Mouse (Mus musculus) embryonic facial prominence, embryonic 15.5 days (tissue): ENCODE data around the gene Ttll5. TPM values are rescaled to one million over a fixed set of nuclear protein-coding genes. Genes with fewer than 3 reads are reported as not detected.

Experiments
- ATAC-seq: fragments of 200-750 bp; cut with Nextera tagmentation; 2 replicates; pipeline ENCODE4 v1.8.0; 2017; ENCODE audit warnings: low read depth, moderate TSS enrichment; ENCODE audit not compliant: insufficient number of reproducible peaks, low FRiP score, low TSS enrichment
- H3K27ac ChIP-seq: fragments of 300-500 bp; sonication (generic); replicated peaks from 2 replicates; pipeline ENCODE4 v1.5.1; 2015; ENCODE audit warnings: mild to moderate bottlenecking, inconsistent platforms
- H3K27me3 ChIP-seq: fragments of 300-500 bp; sonication (generic); 2 replicates; pipeline ENCODE4 v1.6.1; 2015; ENCODE audit warnings: inconsistent platforms
- H3K36me3 ChIP-seq: fragments of 300-500 bp; sonication (generic); 2 replicates; pipeline ENCODE4 v1.6.1; 2015; ENCODE audit warnings: mild to moderate bottlenecking, inconsistent platforms
- H3K4me1 ChIP-seq: fragments of 300-500 bp; sonication (generic); 2 replicates; pipeline ENCODE4 v1.6.1; 2015; ENCODE audit warnings: inconsistent platforms
- H3K4me2 ChIP-seq: fragments of 300-500 bp; sonication (generic); replicated peaks from 2 replicates; pipeline ENCODE4 v1.6.1; 2015; ENCODE audit warnings: mild to moderate bottlenecking, inconsistent platforms
- H3K4me3 ChIP-seq: fragments of 300-500 bp; sonication (generic); replicated peaks from 2 replicates; pipeline ENCODE4 v1.5.1; 2015; ENCODE audit warnings: mild to moderate bottlenecking, inconsistent platforms
- H3K9ac ChIP-seq: fragments of 300-500 bp; sonication (generic); 2 replicates; pipeline ENCODE4 v1.6.1; 2015; ENCODE audit warnings: inconsistent platforms
- H3K9me3 ChIP-seq: fragments of 300-500 bp; sonication (generic); replicated peaks from 2 replicates; pipeline ENCODE4 v1.6.1; 2016; ENCODE audit warnings: inconsistent platforms
- WGBS: fragments of 180-500 bp; shearing (Covaris S2); methylation state at CpG from one replicate; pipeline ENCODE4 v1.1.7; 2015; 5-methylcytosine and 5-hydroxymethylcytosine counted together
- polyA plus RNA-seq: library from polyadenylated mRNA; unstranded; fragments of >200 nt; fragmentation: Nextera tagmentation; extraction: Ambion mirVana; gene quantifications from 2 replicates; pipeline ENCODE4 v1.2.1, GENCODE M21; 2015

Gene Ttll5
- polyA plus RNA-seq, 1 experiment from 2014 or later = 13.6 TPM

GRCm38 (mm10) chr12:85869423-85869822, 45.0 kb downstream of the Ttll5 start:
- peak; percentile 67 for ATAC-seq
- Histone ChIP-seq H3K4me3 (no peak overlapping the region), H3K27ac (peak overlapping the region; percentile 29), H3K4me1 (peaks cover 8% of the 10 kb centered on the region), H3K9ac (no peak overlapping the region), H3K4me2 (no peak overlapping the region), H3K9me3 (no peaks in the 10 kb centered on the region), H3K27me3 (no peaks in the 10 kb centered on the region), H3K36me3 (peaks cover 5% of the 10 kb centered on the region)
- 25% methylated on average over 6 of the region's 6 CpGs for WGBS

- WGBS = 67% methylated on average over 8 of the region's 8 CpGs
- Histone ChIP-seq H3K9ac (no peak overlapping the region), H3K27me3 (no peaks in the 10 kb centered on the region)
These were observed 55.3 kb downstream of the Ttll5 start for GRCm38 (mm10) chr12:85879631-85880314.

GRCm38 (mm10) chr12:85885024-85885423, 60.6 kb downstream of the Ttll5 start:
- no peak overlapping the region for H3K27ac ChIP-seq
- H3K36me3 ChIP-seq = no peaks in the 10 kb centered on the region
- H3K9ac ChIP-seq = no peak overlapping the region
- no peak for ATAC-seq
- no peaks in the 10 kb centered on the region for H3K27me3 ChIP-seq
- no peak overlapping the region for H3K4me3 ChIP-seq
- H3K4me1 ChIP-seq = peaks cover 2% of the 10 kb centered on the region; the same call in 1 of the 2 replicates
- 83% methylated on average over 3 of the region's 3 CpGs for WGBS
- no peak overlapping the region for H3K4me2 ChIP-seq
- no peaks in the 10 kb centered on the region for H3K9me3 ChIP-seq

More at GRCm38 (mm10) chr12:85879631-85880314, 55.3 kb downstream of the Ttll5 start:
- H3K4me1 ChIP-seq = peaks cover 18% of the 10 kb centered on the region
- no peak overlapping the region for H3K4me2 ChIP-seq
- peaks cover 9% of the 10 kb centered on the region for H3K36me3 ChIP-seq
- H3K4me3 ChIP-seq = no peak overlapping the region
- peak overlapping the region; percentile 90 for H3K27ac ChIP-seq
- no peaks in the 10 kb centered on the region for H3K9me3 ChIP-seq
- peak; percentile 43; the same call in 1 of the 2 replicates for ATAC-seq

GRCm38 (mm10) chr12:85890054-85890453, 65.6 kb downstream of the Ttll5 start:
- H3K4me2 ChIP-seq = no peak overlapping the region
- H3K27ac ChIP-seq = 0 out of 2 replicates have a peak overlapping the region, but pooled peaks have one; percentile 28
- H3K9ac ChIP-seq = no peak overlapping the region
- H3K27me3 ChIP-seq = no peaks in the 10 kb centered on the region
- H3K9me3 ChIP-seq = no peaks in the 10 kb centered on the region
- H3K36me3 ChIP-seq = peaks cover 3% of the 10 kb centered on the region; the same call in 1 of the 2 replicates
- peaks cover 6% of the 10 kb centered on the region; the same call in 1 of the 2 replicates for H3K4me1 ChIP-seq
- no peak overlapping the region for H3K4me3 ChIP-seq
- ATAC-seq = no peak
- WGBS = 44% methylated on average over 4 of the region's 4 CpGs

GRCm38 (mm10) chr12:85903986-85904385, 79.5 kb downstream of the Ttll5 start:
- no peak overlapping the region for H3K27ac ChIP-seq
- no peak for ATAC-seq
- 93% methylated on average over 6 of the region's 6 CpGs for WGBS

GRCm38 (mm10) chr12:85905666-85906065, 81.2 kb downstream of the Ttll5 start:
- Histone ChIP-seq H3K27me3 (no peaks in the 10 kb centered on the region), H3K4me2 (no peak overlapping the region), H3K4me1 (peaks cover 9% of the 10 kb centered on the region), H3K4me3 (no peak overlapping the region), H3K27ac (no peak overlapping the region), H3K9ac (no peak overlapping the region), H3K36me3 (0 out of 2 replicates have a peak, but pooled peaks cover 5% of the 10 kb centered on the region), H3K9me3 (no peaks in the 10 kb centered on the region)
- no peak for ATAC-seq
- 92% methylated on average over 2 of the region's 2 CpGs for WGBS

More at GRCm38 (mm10) chr12:85903986-85904385, 79.5 kb downstream of the Ttll5 start:
- H3K4me3 ChIP-seq = no peak overlapping the region
- H3K4me2 ChIP-seq = no peak overlapping the region
- H3K4me1 ChIP-seq = peaks cover 9% of the 10 kb centered on the region
- H3K36me3 ChIP-seq = no peaks in the 10 kb centered on the region
- no peak overlapping the region for H3K9ac ChIP-seq
- no peaks in the 10 kb centered on the region for H3K9me3 ChIP-seq
- no peaks in the 10 kb centered on the region for H3K27me3 ChIP-seq

GRCm38 (mm10) chr12:85907896-85908295, 83.4 kb downstream of the Ttll5 start:
- H3K4me1 ChIP-seq = peaks cover 9% of the 10 kb centered on the region
- no peak for ATAC-seq
- 66% methylated on average over 3 of the region's 3 CpGs for WGBS
- no peak overlapping the region for H3K9ac ChIP-seq
- H3K9me3 ChIP-seq = no peaks in the 10 kb centered on the region
- no peak overlapping the region; the same call in 1 of the 2 replicates for H3K27ac ChIP-seq
- H3K27me3 ChIP-seq = no peaks in the 10 kb centered on the region
- H3K4me2 ChIP-seq = no peak overlapping the region
- 0 out of 2 replicates have a peak, but pooled peaks cover 5% of the 10 kb centered on the region for H3K36me3 ChIP-seq
- no peak overlapping the region for H3K4me3 ChIP-seq

- peaks cover 9% of the 10 kb centered on the region for H3K4me1 ChIP-seq
- H3K27ac ChIP-seq = no peak overlapping the region
- no peak overlapping the region for H3K9ac ChIP-seq
- no peak for ATAC-seq
- H3K27me3 ChIP-seq = no peaks in the 10 kb centered on the region
- H3K9me3 ChIP-seq = no peaks in the 10 kb centered on the region
- H3K4me2 ChIP-seq = no peak overlapping the region
- 0 out of 2 replicates have a peak, but pooled peaks cover 5% of the 10 kb centered on the region for H3K36me3 ChIP-seq
- WGBS = 81% methylated on average over 6 of the region's 6 CpGs
- H3K4me3 ChIP-seq = no peak overlapping the region
These were observed 86.4 kb downstream of the Ttll5 start for GRCm38 (mm10) chr12:85910811-85911210.

GRCm38 (mm10) chr12:85912712-85913504, 88.4 kb downstream of the Ttll5 start:
- Histone ChIP-seq H3K36me3 (0 out of 2 replicates have a peak, but pooled peaks cover 5% of the 10 kb centered on the region), H3K4me1 (peaks cover 3% of the 10 kb centered on the region), H3K9me3 (no peaks in the 10 kb centered on the region), H3K27ac (no peak overlapping the region), H3K27me3 (no peaks in the 10 kb centered on the region), H3K9ac (no peak overlapping the region), H3K4me2 (no peak overlapping the region), H3K4me3 (no peak overlapping the region)
- ATAC-seq = no peak
- WGBS = 77% methylated on average over 13 of the region's 13 CpGs

- ATAC-seq = no peak
- 55% methylated on average over 4 of the region's 4 CpGs for WGBS
- Histone ChIP-seq H3K4me3 (no peak overlapping the region), H3K36me3 (0 out of 2 replicates have a peak, but pooled peaks cover 8% of the 10 kb centered on the region), H3K9me3 (no peaks in the 10 kb centered on the region), H3K27me3 (no peaks in the 10 kb centered on the region), H3K27ac (no peak overlapping the region), H3K9ac (no peak overlapping the region), H3K4me1 (no peaks in the 10 kb centered on the region), H3K4me2 (no peak overlapping the region)
These were observed 102.4 kb downstream of the Ttll5 start for GRCm38 (mm10) chr12:85926897-85927296.

- Histone ChIP-seq H3K4me1 (no peaks in the 10 kb centered on the region), H3K27ac (no peak overlapping the region), H3K4me3 (no peak overlapping the region), H3K27me3 (no peaks in the 10 kb centered on the region), H3K9me3 (no peaks in the 10 kb centered on the region; the same call in 1 of the 2 replicates), H3K36me3 (peaks cover 23% of the 10 kb centered on the region), H3K9ac (no peak overlapping the region), H3K4me2 (no peak overlapping the region)
- ATAC-seq = no peak
- 82% methylated on average over 10 of the region's 10 CpGs for WGBS
These were observed 104.1 kb downstream of the Ttll5 start for GRCm38 (mm10) chr12:85928513-85928912.
